Mouse (Mus musculus) kidney, embryonic 15.5 days (tissue): ENCODE data around the gene Yif1b. TPM values are rescaled to one million over a fixed set of nuclear protein-coding genes. Genes with fewer than 3 reads are reported as not detected.

Experiments used
- ATAC-seq: fragments of 200-750 bp; cut with Nextera tagmentation; replicated peaks from 2 replicates; pipeline ENCODE4 v1.8.0; 2017; ENCODE audit warnings: moderate TSS enrichment; ENCODE audit not compliant: low FRiP score
- H3K27ac ChIP-seq: fragments of 300-500 bp; sonication (generic); 2 replicates; pipeline ENCODE4 v1.5.1; 2015; ENCODE audit warnings: mild to moderate bottlenecking, inconsistent platforms
- H3K27me3 ChIP-seq: fragments of 300-500 bp; sonication (generic); 2 replicates; pipeline ENCODE4 v1.6.1; 2015; ENCODE audit warnings: inconsistent platforms
- H3K36me3 ChIP-seq: fragments of 300-500 bp; sonication (generic); 2 replicates; pipeline ENCODE4 v1.6.1; 2015; ENCODE audit warnings: inconsistent platforms
- H3K4me1 ChIP-seq: fragments of 300-500 bp; sonication (generic); 2 replicates; pipeline ENCODE4 v1.6.1; 2015; ENCODE audit warnings: inconsistent platforms
- H3K4me2 ChIP-seq: fragments of 300-500 bp; sonication (generic); 2 replicates; pipeline ENCODE4 v1.6.1; 2015; ENCODE audit warnings: moderate library complexity, mild to moderate bottlenecking, inconsistent platforms
- H3K4me3 ChIP-seq: fragments of 300-500 bp; sonication (generic); replicated peaks from 2 replicates; pipeline ENCODE4 v1.5.1; 2015; ENCODE audit warnings: mild to moderate bottlenecking, inconsistent platforms
- H3K9ac ChIP-seq: fragments of 300-500 bp; sonication (generic); 2 replicates; pipeline ENCODE4 v1.6.1; 2015; ENCODE audit warnings: mild to moderate bottlenecking, inconsistent platforms
- H3K9me3 ChIP-seq: fragments of 300-500 bp; sonication (generic); replicated peaks from 2 replicates; pipeline ENCODE4 v1.6.1; 2016; ENCODE audit warnings: inconsistent platforms
- WGBS: fragments of 180-500 bp; shearing (Covaris S2); methylation state at CpG from one replicate; pipeline ENCODE4 v1.1.7; 2015; ENCODE audit warnings: mixed read lengths; 5-methylcytosine and 5-hydroxymethylcytosine counted together
- polyA plus RNA-seq: library from polyadenylated mRNA; unstranded; fragments of >200 nt; fragmentation: Nextera tagmentation; extraction: Ambion mirVana; gene quantifications from 2 replicates; pipeline ENCODE4 v1.2.1, GENCODE M21; 2015

Yif1b gene
- polyA plus RNA-seq, 1 experiment from 2014 or later = 122 TPM

DNA sequence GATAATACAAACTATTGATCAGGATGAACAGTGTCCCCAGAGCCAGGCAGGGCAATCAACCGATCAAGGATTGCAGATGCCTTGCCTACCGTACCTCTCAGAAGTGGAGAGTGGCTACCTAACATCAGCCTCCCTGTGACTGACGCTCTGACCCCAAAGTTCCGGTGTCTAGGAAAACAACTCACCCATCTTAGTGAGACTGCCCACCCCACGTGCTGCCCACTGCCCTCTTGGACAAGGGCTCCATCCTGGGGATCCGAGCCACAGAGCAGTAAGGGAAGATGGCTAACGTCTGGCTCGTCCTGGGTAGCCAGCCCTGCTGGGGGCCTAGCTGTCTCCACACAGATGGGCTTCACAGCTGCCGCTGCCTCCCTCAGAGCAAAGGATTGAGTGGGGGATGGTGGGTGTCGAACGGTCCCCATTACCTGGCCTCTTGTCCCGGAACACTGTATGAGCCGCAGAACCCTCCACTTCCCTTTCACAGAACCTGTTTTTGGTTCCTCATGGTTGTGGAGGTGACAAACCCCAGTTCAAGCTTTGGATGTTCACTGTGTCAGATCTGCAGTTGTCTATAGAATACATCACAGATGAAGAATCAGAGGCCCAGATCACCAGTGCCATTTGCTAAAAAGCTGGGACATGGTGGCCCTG, 56.1 kb downstream of the Yif1b start:
- H3K9me3 ChIP-seq = no peaks in the 10 kb centered on the region
- 69% methylated on average over 13 of the region's 13 CpGs for WGBS
- 0 out of 2 replicates have a peak, but pooled peaks cover 5% of the 10 kb centered on the region for H3K27me3 ChIP-seq
- no peak overlapping the region for H3K9ac ChIP-seq
- no peak overlapping the region for H3K4me2 ChIP-seq
- H3K4me1 ChIP-seq = peaks cover 50% of the 10 kb centered on the region
- ATAC-seq = no peak
- no peak overlapping the region for H3K4me3 ChIP-seq
- no peaks in the 10 kb centered on the region for H3K36me3 ChIP-seq
- 0 out of 2 replicates have a peak overlapping the region, but pooled peaks have one; percentile 79 for H3K27ac ChIP-seq

DNA sequence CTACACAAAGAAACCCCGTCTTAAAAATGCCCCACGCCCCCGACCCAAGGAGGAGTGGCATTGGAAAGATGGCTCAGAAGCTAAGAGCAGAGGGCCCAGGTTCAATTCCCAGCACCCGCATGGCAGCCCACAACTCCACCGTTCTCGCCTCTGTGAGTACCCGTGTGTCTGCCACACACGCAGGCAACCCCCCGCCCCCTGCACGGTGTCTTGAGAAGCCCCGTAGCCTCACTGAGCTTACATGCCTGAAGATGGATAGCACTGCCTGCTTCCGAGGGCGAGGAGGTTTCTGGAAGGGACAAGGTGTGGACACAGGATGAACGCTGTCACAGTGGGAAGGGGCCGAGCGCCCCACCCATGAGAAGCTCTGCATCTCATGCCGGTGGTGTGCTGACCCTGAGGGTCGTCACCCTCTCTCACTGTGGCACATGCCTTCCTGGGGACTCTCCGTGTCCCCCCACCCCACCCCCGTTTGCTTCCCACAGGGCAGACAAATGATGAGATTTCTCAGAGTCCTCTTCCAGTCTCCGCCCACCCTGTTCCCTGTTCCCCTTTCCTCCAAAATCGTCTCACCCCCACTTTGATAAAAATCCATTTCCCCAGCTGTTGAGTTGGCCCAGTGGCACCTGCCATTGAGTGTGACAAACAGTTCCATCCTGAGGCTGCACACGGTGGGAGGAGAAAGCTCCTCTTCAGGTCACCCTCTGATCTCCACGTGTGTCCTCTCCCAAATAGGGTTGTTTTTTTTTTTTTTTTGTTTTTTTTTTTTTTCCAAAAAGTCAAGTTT, 57.9 kb downstream of the Yif1b start:
- Histone ChIP-seq H3K9ac (no peak overlapping the region), H3K36me3 (no peaks in the 10 kb centered on the region), H3K9me3 (no peaks in the 10 kb centered on the region), H3K4me1 (peaks cover 32% of the 10 kb centered on the region), H3K4me2 (no peak overlapping the region), H3K4me3 (no peak overlapping the region), H3K27ac (no peak overlapping the region), H3K27me3 (0 out of 2 replicates have a peak, but pooled peaks cover 3% of the 10 kb centered on the region)
- WGBS = 79% methylated on average over 24 of the region's 24 CpGs
- no peak for ATAC-seq

DNA sequence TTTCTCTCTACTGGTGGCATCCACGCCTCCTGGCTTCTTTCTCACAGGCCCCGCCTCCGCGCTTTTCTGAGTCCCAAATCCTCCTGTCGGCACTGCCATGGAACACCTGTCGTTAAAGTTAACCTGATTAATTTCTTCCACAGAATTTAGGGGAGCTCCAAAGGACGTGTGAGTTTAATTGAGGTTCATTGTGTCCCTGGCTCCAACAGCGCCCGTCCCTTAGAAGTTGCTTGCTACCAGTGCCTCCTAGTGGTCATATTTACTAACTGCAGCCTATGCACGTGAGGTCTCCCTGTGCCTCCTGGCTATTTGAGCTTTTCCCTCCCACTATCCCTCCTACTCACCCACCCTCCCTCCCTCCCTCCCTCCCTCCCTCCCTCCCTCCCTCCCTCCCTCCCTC, 58.9 kb downstream of the Yif1b start:
- no peak for ATAC-seq
- WGBS = 10% methylated on average over 10 of the region's 10 CpGs
- 0 out of 2 replicates have a peak overlapping the region, but pooled peaks have one; percentile 36 for H3K4me2 ChIP-seq

More for the DNA sequence above, 58.9 kb downstream of the Yif1b start:
- H3K36me3 ChIP-seq = no peaks in the 10 kb centered on the region
- H3K4me1 ChIP-seq = peaks cover 25% of the 10 kb centered on the region
- peaks cover 7% of the 10 kb centered on the region for H3K27me3 ChIP-seq
- H3K9me3 ChIP-seq = no peaks in the 10 kb centered on the region
- H3K27ac ChIP-seq = no peak overlapping the region
- no peak overlapping the region for H3K4me3 ChIP-seq
- H3K9ac ChIP-seq = no peak overlapping the region

Other genes with a start within 250 kb of the Yif1b start
- gene Ryr1, start 113.2 kb upstream of the Yif1b start, polyA plus RNA-seq = 1.6 and 1.8 TPM in 2 replicates
- 0.48 and 1.2 TPM in 2 replicates for gene Rasgrp4, start 103.5 kb upstream of the Yif1b start, polyA plus RNA-seq
- 19.4 and 21.4 TPM in 2 replicates for gene Fam98c, start 82.1 kb upstream of the Yif1b start, polyA plus RNA-seq
- gene Ggn, start 68.1 kb upstream of the Yif1b start, polyA plus RNA-seq = 0.72 and 1.00 TPM in 2 replicates
- gene Spred3, start 67.9 kb upstream of the Yif1b start, polyA plus RNA-seq = 3.4 and 4.0 TPM in 2 replicates
- 263 and 266 TPM in 2 replicates for gene Psmd8, start 57.6 kb upstream of the Yif1b start, polyA plus RNA-seq
- gene Catsperg1, start 24.3 kb upstream of the Yif1b start, polyA plus RNA-seq = 0.96 and 1.1 TPM in 2 replicates
- 1.6 and 1.7 TPM in 2 replicates for gene Kcnk6, start 5.8 kb upstream of the Yif1b start, polyA plus RNA-seq
- gene 2200002D01Rik, start 10.1 kb downstream of the Yif1b start, polyA plus RNA-seq = 7.6 and 11.2 TPM in 2 replicates
- 236 and 245 TPM in 2 replicates for gene Spint2, start 43.6 kb downstream of the Yif1b start, polyA plus RNA-seq
- gene Ppp1r14a, start 51.0 kb downstream of the Yif1b start, polyA plus RNA-seq = 21.0 and 23.7 TPM in 2 replicates
- 3.1 and 5.9 TPM in 2 replicates for gene Dpf1, start 65.6 kb downstream of the Yif1b start, polyA plus RNA-seq